Mouse (Mus musculus): ENCODE data around the gene Hirip3. TPM values are rescaled to one million over a fixed set of nuclear protein-coding genes. Genes with fewer than 3 reads are reported as not detected.
A peak's percentile ranks its signal among the peaks of the same experiment; 100 is the strongest.
"Not testable (repeated sequence)": the region's sequence is repeated elsewhere in the genome, so short reads cannot be mapped to it uniquely, and the experiment has no call there.

The Hirip3 gene
- polyA plus RNA-seq, 1 experiment from 2014 or later: 57.0 TPM

DNA sequence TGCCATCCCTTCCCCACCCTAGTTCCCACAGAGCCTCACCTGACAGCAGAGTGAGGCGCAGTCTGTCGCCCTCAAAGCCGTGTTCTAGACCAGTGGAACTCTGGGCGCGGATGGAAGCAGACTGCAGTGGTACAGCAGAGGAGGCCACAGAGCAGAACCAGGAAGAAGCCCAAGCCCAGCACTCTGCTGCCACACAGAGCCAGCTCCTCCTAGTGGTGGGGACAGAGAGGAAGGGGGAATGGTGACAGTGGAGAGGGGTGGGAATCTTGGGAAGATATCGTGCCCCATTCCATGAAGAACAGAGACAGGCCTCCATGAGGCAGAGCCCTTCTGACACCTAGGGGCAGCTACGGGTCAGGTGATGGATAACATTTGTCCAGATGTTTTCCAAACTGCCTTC, 27.1 kb downstream of the Hirip3 start:
- Histone ChIP-seq H3K4me1 (peaks cover 9% of the 10 kb centered on the region), H3K9me3 (no peaks in the 10 kb centered on the region), H3K36me3 (replicated peaks) (peaks cover 19% of the 10 kb centered on the region), H3K27ac (replicated peaks) (no peak overlapping the region), H3K27me3 (replicated peaks; ENCODE audit: low read depth, poor library complexity, severe bottlenecking) (no peaks in the 10 kb centered on the region), H3K4me3 (no peak overlapping the region)
- 46% methylated on average over 7 of the region's 7 CpGs for WGBS
- no peak for DNase-seq (ENCODE audit: low spot score)

- H3K27ac ChIP-seq (replicated peaks): no peak overlapping the region
These were observed 35.1 kb downstream of the Hirip3 start for GRCm38 (mm10) chr7:126896912-126897311.

GRCm38 (mm10) chr7:126897390-126898101, 35.8 kb downstream of the Hirip3 start:
- DNase-seq (ENCODE audit: low spot score): no peak
- H3K27me3 ChIP-seq (replicated peaks; ENCODE audit: low read depth, poor library complexity, severe bottlenecking): no peaks in the 10 kb centered on the region
- WGBS: 25% methylated on average over 16 of the region's 16 CpGs
- no peaks in the 10 kb centered on the region for H3K9me3 ChIP-seq
- peak overlapping the region; percentile 92 for H3K27ac ChIP-seq (replicated peaks)
- peak overlapping the region; percentile 81 for H3K4me3 ChIP-seq
- H3K4me1 ChIP-seq: peaks cover 19% of the 10 kb centered on the region
- H3K36me3 ChIP-seq (replicated peaks): no peaks in the 10 kb centered on the region

More at GRCm38 (mm10) chr7:126896912-126897311, 35.1 kb downstream of the Hirip3 start:
- H3K9me3 ChIP-seq: no peaks in the 10 kb centered on the region
- no peaks in the 10 kb centered on the region for H3K27me3 ChIP-seq (replicated peaks; ENCODE audit: low read depth, poor library complexity, severe bottlenecking)
- peaks cover under 1% of the 10 kb centered on the region; the same call in 1 of the 2 replicates for H3K36me3 ChIP-seq (replicated peaks)
- no peak for DNase-seq (ENCODE audit: low spot score)
- H3K4me1 ChIP-seq: peaks cover 19% of the 10 kb centered on the region
- 83% methylated on average over 5 of the region's 5 CpGs for WGBS
- 0 out of 2 replicates have a peak overlapping the region, but pooled peaks have one; percentile 9 for H3K4me3 ChIP-seq

DNA sequence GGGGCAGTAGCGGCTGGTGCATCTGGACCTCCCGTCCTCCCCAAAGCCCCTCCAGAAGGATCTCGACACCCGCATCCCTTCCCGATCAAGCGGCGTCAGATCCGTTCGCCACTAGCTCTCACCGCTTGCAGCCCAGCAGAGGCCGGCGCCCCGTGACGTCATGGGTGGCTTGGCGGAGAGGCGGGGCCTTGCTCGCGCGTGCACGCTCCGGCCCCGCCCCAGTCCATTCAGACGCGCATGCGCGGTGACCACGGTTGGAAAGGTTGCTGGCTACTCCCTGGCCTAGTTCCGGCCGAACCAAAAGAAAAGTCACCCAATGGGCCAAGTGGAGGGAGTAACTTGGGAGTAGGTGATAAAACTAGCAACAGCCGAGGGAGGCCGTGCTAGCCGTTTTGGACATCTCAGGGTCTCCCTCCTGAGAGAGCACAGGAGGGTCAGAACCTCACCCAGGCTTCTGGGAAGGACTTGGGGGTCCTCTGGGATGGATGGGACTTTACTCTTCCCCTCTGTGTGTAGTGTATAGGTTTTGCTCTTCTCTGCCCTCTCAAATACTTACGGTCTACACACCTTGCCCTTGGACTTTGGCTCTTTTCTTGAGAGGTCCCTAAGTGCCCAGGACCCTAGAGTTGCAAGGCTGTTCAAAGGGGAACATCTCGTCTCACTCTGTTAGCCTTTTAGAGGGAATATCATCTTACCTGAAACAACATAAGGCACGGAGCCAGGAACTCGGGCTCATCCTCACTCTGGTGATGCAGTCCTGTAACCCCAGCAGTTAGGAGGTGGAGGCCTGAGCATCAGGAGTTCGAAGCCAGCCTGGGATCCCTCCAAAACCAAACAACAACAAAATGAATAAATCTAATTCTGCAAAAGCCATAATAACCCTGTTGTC, 36.6 kb downstream of the Hirip3 start:
- Histone ChIP-seq H3K27ac (replicated peaks) (peak overlapping the region; percentile 92), H3K4me3 (peak overlapping the region; percentile 81), H3K36me3 (replicated peaks) (no peaks in the 10 kb centered on the region), H3K27me3 (replicated peaks; ENCODE audit: low read depth, poor library complexity, severe bottlenecking) (no peaks in the 10 kb centered on the region), H3K9me3 (no peaks in the 10 kb centered on the region), H3K4me1 (peaks cover 19% of the 10 kb centered on the region)
- DNase-seq (ENCODE audit: low spot score): peak; percentile 98
- WGBS: 12% methylated on average over 37 of the region's 37 CpGs

DNA sequence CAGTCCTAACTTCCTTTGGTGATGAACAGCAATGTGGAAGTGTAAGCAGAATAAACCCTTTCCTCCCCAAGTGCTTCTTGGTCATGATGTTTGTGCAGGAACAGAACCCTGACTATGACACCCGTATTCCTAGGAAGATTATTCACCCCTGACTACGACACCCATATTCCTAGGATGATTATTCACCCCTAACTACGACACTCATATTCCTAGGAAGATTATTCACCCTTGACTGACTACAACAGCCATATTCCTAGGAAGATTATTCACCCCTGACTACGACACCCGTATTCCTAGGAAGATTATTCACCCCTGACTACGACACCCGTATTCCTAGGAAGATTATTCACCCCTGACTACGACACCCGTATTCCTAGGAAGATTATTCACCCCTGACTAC, 38.0 kb downstream of the Hirip3 start:
- H3K9me3 ChIP-seq; H3K27ac ChIP-seq (replicated peaks); H3K27me3 ChIP-seq (replicated peaks; ENCODE audit: low read depth, poor library complexity, severe bottlenecking); H3K4me3 ChIP-seq; H3K36me3 ChIP-seq (replicated peaks); DNase-seq (ENCODE audit: low spot score): not testable (repeated sequence)
- WGBS: 88% methylated on average over 7 of the region's 9 CpGs
- H3K4me1 ChIP-seq: peaks cover 19% of the 10 kb centered on the region

GRCm38 (mm10) chr7:126905590-126905989, 43.8 kb downstream of the Hirip3 start:
- WGBS: 74% methylated on average over 3 of the region's 3 CpGs
- Histone ChIP-seq H3K9me3 (no peaks in the 10 kb centered on the region), H3K27ac (replicated peaks) (no peak overlapping the region), H3K4me3 (no peak overlapping the region), H3K36me3 (replicated peaks) (no peaks in the 10 kb centered on the region), H3K27me3 (replicated peaks; ENCODE audit: low read depth, poor library complexity, severe bottlenecking) (no peaks in the 10 kb centered on the region), H3K4me1 (no peaks in the 10 kb centered on the region)
- no peak for DNase-seq (ENCODE audit: low spot score)

- Histone ChIP-seq H3K36me3 (replicated peaks) (no peaks in the 10 kb centered on the region), H3K4me3 (no peak overlapping the region), H3K4me1 (peaks cover 4% of the 10 kb centered on the region; the same call in 1 of the 2 replicates), H3K27me3 (replicated peaks; ENCODE audit: low read depth, poor library complexity, severe bottlenecking) (no peaks in the 10 kb centered on the region), H3K9me3 (no peaks in the 10 kb centered on the region), H3K27ac (replicated peaks) (no peak overlapping the region)
- DNase-seq (ENCODE audit: low spot score): no peak
- WGBS: 85% methylated on average over 3 of the region's 3 CpGs
These were observed 53.1 kb downstream of the Hirip3 start for GRCm38 (mm10) chr7:126914844-126915243.

Other genes with a start within 250 kb of the Hirip3 start
- 0.92 and 1.2 TPM in 2 replicates for gene Nupr1, start 231.1 kb upstream of the Hirip3 start, polyA plus RNA-seq (2016; fragmentation: Nextera tagmentation; extraction: Ambion mirVana)
- 64.6 and 65.6 TPM in 2 replicates for gene Sgf29, start 212.7 kb upstream of the Hirip3 start, polyA plus RNA-seq (2016; fragmentation: Nextera tagmentation; extraction: Ambion mirVana)
- gene Sult1a1, start 185.5 kb upstream of the Hirip3 start, polyA plus RNA-seq (2016; fragmentation: Nextera tagmentation; extraction: Ambion mirVana): 0.32 and 0.40 TPM in 2 replicates
- 186 and 206 TPM in 2 replicates for gene Bola2, start 166.6 kb upstream of the Hirip3 start, polyA plus RNA-seq (2016; fragmentation: Nextera tagmentation; extraction: Ambion mirVana)
- gene Slx1b, start 166.2 kb upstream of the Hirip3 start, polyA plus RNA-seq (2016; fragmentation: Nextera tagmentation; extraction: Ambion mirVana): 14.4 and 15.1 TPM in 2 replicates
- gene Coro1a, start 154.2 kb upstream of the Hirip3 start, polyA plus RNA-seq (2016; fragmentation: Nextera tagmentation; extraction: Ambion mirVana): 35.7 and 38.5 TPM in 2 replicates
- gene Mapk3, start 102.4 kb upstream of the Hirip3 start, polyA plus RNA-seq (2016; fragmentation: Nextera tagmentation; extraction: Ambion mirVana): 51.9 and 57.2 TPM in 2 replicates
- gene Gdpd3, start 95.6 kb upstream of the Hirip3 start, polyA plus RNA-seq (2016; fragmentation: Nextera tagmentation; extraction: Ambion mirVana): 0.96 and 1.8 TPM in 2 replicates
- 51.1 and 64.4 TPM in 2 replicates for gene Ypel3, start 85.0 kb upstream of the Hirip3 start, polyA plus RNA-seq (2016; fragmentation: Nextera tagmentation; extraction: Ambion mirVana)
- gene Tbx6, start 80.5 kb upstream of the Hirip3 start, polyA plus RNA-seq (2016; fragmentation: Nextera tagmentation; extraction: Ambion mirVana): 0.36 and 0.60 TPM in 2 replicates
- 390 and 408 TPM in 2 replicates for gene Ppp4c, start 69.5 kb upstream of the Hirip3 start, polyA plus RNA-seq (2016; fragmentation: Nextera tagmentation; extraction: Ambion mirVana)
- gene Fam57b, start 64.3 kb upstream of the Hirip3 start, polyA plus RNA-seq (2016; fragmentation: Nextera tagmentation; extraction: Ambion mirVana): 0.80 and 1.2 TPM in 2 replicates
- not detected in 2 replicates for gene 4930451I11Rik, start 30.3 kb upstream of the Hirip3 start, polyA plus RNA-seq (2016; fragmentation: Nextera tagmentation; extraction: Ambion mirVana)
- 3.1 and 5.5 TPM in 2 replicates for gene Doc2a, start 14.6 kb upstream of the Hirip3 start, polyA plus RNA-seq (2016; fragmentation: Nextera tagmentation; extraction: Ambion mirVana)
- gene Ino80e, start 405 bp downstream of the Hirip3 start, polyA plus RNA-seq (2016; fragmentation: Nextera tagmentation; extraction: Ambion mirVana): 114 and 118 TPM in 2 replicates
- gene Taok2, start 22.7 kb downstream of the Hirip3 start, polyA plus RNA-seq (2016; fragmentation: Nextera tagmentation; extraction: Ambion mirVana): 55.3 and 56.9 TPM in 2 replicates
- gene Tmem219, start 60.9 kb downstream of the Hirip3 start, polyA plus RNA-seq (2016; fragmentation: Nextera tagmentation; extraction: Ambion mirVana): 16.7 and 21.3 TPM in 2 replicates
- gene Kctd13, start 66.9 kb downstream of the Hirip3 start, polyA plus RNA-seq (2016; fragmentation: Nextera tagmentation; extraction: Ambion mirVana): 20.2 and 21.3 TPM in 2 replicates
- gene Asphd1, start 87.6 kb downstream of the Hirip3 start, polyA plus RNA-seq (2016; fragmentation: Nextera tagmentation; extraction: Ambion mirVana): 0.14 and 0.15 TPM in 2 replicates
- 0.77 and 1.2 TPM in 2 replicates for gene Sez6l2, start 88.6 kb downstream of the Hirip3 start, polyA plus RNA-seq (2016; fragmentation: Nextera tagmentation; extraction: Ambion mirVana)
- gene Cdipt, start 113.9 kb downstream of the Hirip3 start, polyA plus RNA-seq (2016; fragmentation: Nextera tagmentation; extraction: Ambion mirVana): 79.9 and 85.2 TPM in 2 replicates
- gene Cdiptos, start 114.1 kb downstream of the Hirip3 start, polyA plus RNA-seq (2016; fragmentation: Nextera tagmentation; extraction: Ambion mirVana): 0.50 and 0.77 TPM in 2 replicates
- 4.1 TPM in 2 replicates for gene Mvp, start 152.6 kb downstream of the Hirip3 start, polyA plus RNA-seq (2016; fragmentation: Nextera tagmentation; extraction: Ambion mirVana)
- gene Pagr1b, start 154.5 kb downstream of the Hirip3 start, polyA plus RNA-seq (2016; fragmentation: Nextera tagmentation; extraction: Ambion mirVana): 0.78 TPM in 1 of 2 replicates, not detected in the other
- gene Pagr1a, start 155.4 kb downstream of the Hirip3 start, polyA plus RNA-seq (2016; fragmentation: Nextera tagmentation; extraction: Ambion mirVana): 41.1 and 107 TPM in 2 replicates
- 37.7 and 92.9 TPM in 2 replicates for gene Gm42742, start 159.1 kb downstream of the Hirip3 start, polyA plus RNA-seq (2016; fragmentation: Nextera tagmentation; extraction: Ambion mirVana)
- 2.7 and 3.4 TPM in 2 replicates for gene Prrt2, start 159.2 kb downstream of the Hirip3 start, polyA plus RNA-seq (2016; fragmentation: Nextera tagmentation; extraction: Ambion mirVana)
- gene Maz, start 165.1 kb downstream of the Hirip3 start, polyA plus RNA-seq (2016; fragmentation: Nextera tagmentation; extraction: Ambion mirVana): 63.6 and 68.8 TPM in 2 replicates
- gene Kif22, start 180.5 kb downstream of the Hirip3 start, polyA plus RNA-seq (2016; fragmentation: Nextera tagmentation; extraction: Ambion mirVana): 200 and 207 TPM in 2 replicates
- not detected in 2 replicates for gene Zg16, start 225.4 kb downstream of the Hirip3 start, polyA plus RNA-seq (2016; fragmentation: Nextera tagmentation; extraction: Ambion mirVana)
- 0.54 and 1.4 TPM in 2 replicates for gene AI467606, start 229.4 kb downstream of the Hirip3 start, polyA plus RNA-seq (2016; fragmentation: Nextera tagmentation; extraction: Ambion mirVana)

Data from embryonic facial prominence, embryonic 10.5 days (tissue).